19 mouse cellular contexts compared by ENCODE assay signal in genomic region chr4:87792511-87792910, GRCm38 (mm10).
"Had no signal": no experiment of that assay in that cellular context is flagged by ENCODE, and none has a peak within 500 bp of the region (broad histone marks: within the 10 kb centered on the region; RNA-seq: fewer than 3 reads in every experiment).

No protein-coding gene starts in this region.

- DNase-seq: lung, adult 18-20 months; lung, embryonic 14.5 days; lung, postnatal 10 days; lung, postnatal 4 days; midbrain, embryonic 14.5 days; retina, postnatal 1 day; right cerebral cortex, adult 18-20 months; right cerebral cortex, postnatal 25 days; right cerebral cortex, postnatal 4 days; spleen, adult 18-20 months; thymus, adult 18-20 months; thymus, postnatal 14 days; thymus, postnatal 36 days had no signal

- H3K27ac ChIP-seq: midbrain, embryonic 10.5 days; midbrain, embryonic 12.5 days; neural tube, embryonic 13.5 days; neural tube, embryonic 15.5 days had no signal

- H3K27me3 ChIP-seq: neural tube, embryonic 13.5 days; neural tube, embryonic 15.5 days had no signal

- H3K4me2 ChIP-seq: lung, embryonic 14.5 days; midbrain, embryonic 12.5 days; neural tube, embryonic 13.5 days; neural tube, embryonic 15.5 days had no signal

- ATAC-seq: midbrain, embryonic 16.5 days had no signal

- H3K4me1 ChIP-seq: midbrain, embryonic 12.5 days; neural tube, embryonic 13.5 days had no signal

- H3K4me3 ChIP-seq: midbrain, embryonic 10.5 days; midbrain, embryonic 12.5 days; myocyte; neural tube, embryonic 13.5 days; neural tube, embryonic 15.5 days had no signal

- H3K9ac ChIP-seq: lung, embryonic 14.5 days; midbrain, embryonic 12.5 days; neural tube, embryonic 13.5 days; neural tube, embryonic 15.5 days had no signal

- H3K9me3 ChIP-seq: midbrain, embryonic 10.5 days; midbrain, embryonic 12.5 days; neural tube, embryonic 13.5 days; neural tube, embryonic 15.5 days had no signal
